Mouse (Mus musculus): ENCODE data around the gene Fam136a. TPM values are rescaled to one million over a fixed set of nuclear protein-coding genes. Genes with fewer than 3 reads are reported as not detected.

The Fam136a gene
- polyA plus RNA-seq, 1 experiment from 2014 or later: 112 TPM

DNA sequence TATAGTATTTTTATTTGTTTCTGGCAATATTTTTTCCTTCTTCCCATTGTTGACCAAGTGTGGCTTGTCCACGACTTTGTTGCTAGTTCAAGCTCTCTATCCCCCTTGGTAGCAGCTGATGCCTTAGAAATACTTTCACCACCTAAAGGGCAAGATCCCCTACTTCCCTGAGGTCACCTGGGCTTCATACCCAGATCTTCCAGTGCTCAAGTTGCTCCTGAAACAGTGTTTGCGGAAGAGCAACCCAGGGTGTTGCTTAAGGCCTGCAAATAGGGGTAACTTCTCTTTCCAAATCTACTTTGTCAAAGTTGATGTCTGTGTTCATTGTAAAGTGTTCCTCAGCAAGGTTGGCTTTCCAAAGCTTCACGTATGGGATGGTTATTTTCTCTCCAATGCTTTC, 53.8 kb downstream of the Fam136a start:
- WGBS: 91% methylated on average over 3 of the region's 3 CpGs

More for the DNA sequence above, 53.8 kb downstream of the Fam136a start:
- H3K9ac ChIP-seq (ENCODE audit: low read depth, low read length): no peak overlapping the region
- H3K4me3 ChIP-seq (ENCODE audit: low read length): no peak overlapping the region
- H3K36me3 ChIP-seq (ENCODE audit: control insufficient read depth, insufficient read depth, low read length): peaks cover 43% of the 10 kb centered on the region
- no peak overlapping the region for H3K4me2 ChIP-seq (ENCODE audit: low read length)
- no peaks in the 10 kb centered on the region for H3K27me3 ChIP-seq (replicated peaks; ENCODE audit: control insufficient read depth, insufficient read depth, low read length)
- no peaks in the 10 kb centered on the region for H3K9me3 ChIP-seq (ENCODE audit: control insufficient read depth, low read length)
- no peaks in the 10 kb centered on the region for H3K4me1 ChIP-seq (ENCODE audit: control insufficient read depth, insufficient read depth, low read depth, low read length)
- no peak overlapping the region for H3K27ac ChIP-seq (ENCODE audit: low read depth, low read length)
- no peak for ATAC-seq

Other genes with a start within 250 kb of the Fam136a start
- gene Tgfa, start 170.4 kb upstream of the Fam136a start, polyA plus RNA-seq (2015; fragmentation: Nextera tagmentation; extraction: Ambion mirVana): 17.8 and 20.6 TPM in 2 replicates
- 234 and 259 TPM in 2 replicates for gene Snrpg, start 5.7 kb downstream of the Fam136a start, polyA plus RNA-seq (2015; fragmentation: Nextera tagmentation; extraction: Ambion mirVana)
- 88.4 and 92.7 TPM in 2 replicates for gene Pcyox1, start 31.5 kb downstream of the Fam136a start, polyA plus RNA-seq (2015; fragmentation: Nextera tagmentation; extraction: Ambion mirVana)
- gene Tia1, start 38.6 kb downstream of the Fam136a start, polyA plus RNA-seq (2015; fragmentation: Nextera tagmentation; extraction: Ambion mirVana): 232 and 270 TPM in 2 replicates
- not detected in 2 replicates for gene Gm44790, start 61.0 kb downstream of the Fam136a start, polyA plus RNA-seq (2015; fragmentation: Nextera tagmentation; extraction: Ambion mirVana)
- gene C87436, start 72.7 kb downstream of the Fam136a start, polyA plus RNA-seq (2015; fragmentation: Nextera tagmentation; extraction: Ambion mirVana): 21.4 and 22.9 TPM in 2 replicates
- gene Pcbp1, start 160.7 kb downstream of the Fam136a start, polyA plus RNA-seq (2015; fragmentation: Nextera tagmentation; extraction: Ambion mirVana): 123 and 163 TPM in 2 replicates